Mouse (Mus musculus): ENCODE data around the gene Cped1. TPM values are rescaled to one million over a fixed set of nuclear protein-coding genes. Genes with fewer than 3 reads are reported as not detected.

Cped1 gene
- total and polyA plus RNA-seq, 3 experiments, result not detected

DNA sequence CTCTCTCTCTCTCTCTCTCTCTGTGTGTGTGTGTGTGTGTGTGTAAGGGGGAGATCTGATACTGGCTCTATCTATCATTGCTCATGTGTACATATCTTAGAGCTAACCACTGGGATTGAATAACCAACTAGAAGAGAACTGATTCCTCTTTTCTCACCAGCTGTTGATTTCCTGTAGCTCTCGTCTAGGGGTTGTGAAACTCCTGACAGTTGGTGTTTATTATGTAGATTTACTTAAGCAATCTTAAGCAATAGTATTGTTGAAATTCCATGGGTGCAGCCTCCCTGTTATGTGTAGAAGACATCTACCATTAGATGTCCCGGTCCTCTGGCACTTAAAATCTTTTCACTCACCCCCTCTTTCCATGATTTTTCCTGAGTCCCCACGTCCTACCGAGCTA, 26.8 kb upstream of the Cped1 start:
- Histone ChIP-seq H3K4me1 (ENCODE audit: control insufficient read depth in 1 of 2, insufficient read depth in 2 of 2, low read length in 2 of 2) (no peaks in the 10 kb centered on the region), H3K27ac (ENCODE audit: control insufficient read depth, low read depth, low read length) (no peak overlapping the region), H3K27me3 (ENCODE audit: control insufficient read depth in 1 of 2, insufficient read depth in 2 of 2, low read length in 2 of 2) (no peaks in the 10 kb centered on the region), H3K9me3 (replicated peaks; ENCODE audit: insufficient read depth, low read length) (no peaks in the 10 kb centered on the region), H3K9ac (ENCODE audit: control insufficient read depth, low read depth, low read length, poor library complexity, severe bottlenecking) (no peak overlapping the region), H3K4me3 (ENCODE audit: control insufficient read depth in 1 of 2, insufficient read depth in 1 of 2, low read depth in 2 of 2, low read length in 2 of 2) (no peak overlapping the region), H3K36me3 (ENCODE audit: control insufficient read depth in 1 of 2, insufficient read depth in 2 of 2, low read length in 2 of 2) (no peaks in the 10 kb centered on the region; a peak in 2 of 4 replicates), H3K79me2 (ENCODE audit: control insufficient read depth, insufficient read depth, low read length, poor library complexity) (no peaks in the 10 kb centered on the region)
- DNase-seq (ENCODE audit: low read depth, low spot score), result no peak
- TF ChIP-seq MEF2A (IDR thresholded peaks at IDR 0.05; ENCODE audit: extremely low read depth, insufficient replicate concordance, low read depth, low read length, poor library complexity, severe bottlenecking), result no peak
- no peak for TF ChIP-seq ZMIZ1 (IDR thresholded peaks at IDR 0.05; ENCODE audit: low read depth, low read length)
- TF ChIP-seq NRF1 (IDR thresholded peaks at IDR 0.05; ENCODE audit: insufficient read depth, low read depth, low read length, poor library complexity, severe bottlenecking), result no peak
- no peak for TF ChIP-seq POLR2AphosphoS5 (IDR thresholded peaks at IDR 0.05; ENCODE audit: borderline replicate concordance, low read depth, low read length)
- no peak for TF ChIP-seq TCF12 (IDR thresholded peaks at IDR 0.05; ENCODE audit: low read depth, low read length)
- no peak for TF ChIP-seq TAL1 (IDR thresholded peaks at IDR 0.05; ENCODE audit: low read length)

DNA sequence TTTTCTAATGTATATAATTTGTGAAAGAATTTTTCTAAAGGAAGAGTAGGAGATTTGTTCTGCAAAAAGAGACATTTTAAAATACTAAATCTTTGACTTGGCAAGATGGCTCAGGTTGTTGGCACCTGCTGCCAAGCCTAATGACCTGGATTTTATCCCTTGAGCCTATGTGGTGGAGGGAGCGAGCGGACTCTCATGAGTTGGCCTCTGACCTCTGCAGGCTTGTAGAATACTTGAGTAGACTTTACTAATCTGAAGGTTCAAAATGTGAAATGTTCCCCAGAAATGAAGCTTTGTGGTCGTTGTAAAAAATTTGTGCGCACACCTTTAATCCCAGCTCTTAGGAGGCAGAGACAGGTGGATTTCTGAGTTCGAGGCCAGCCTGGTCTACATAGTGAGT, 25.8 kb upstream of the Cped1 start:
- H3K9me3 ChIP-seq (replicated peaks; ENCODE audit: insufficient read depth, low read length), result no peaks in the 10 kb centered on the region
- H3K27ac ChIP-seq (ENCODE audit: control insufficient read depth, low read depth, low read length), result no peak overlapping the region
- H3K9ac ChIP-seq (ENCODE audit: control insufficient read depth, low read depth, low read length, poor library complexity, severe bottlenecking), result no peak overlapping the region
- H3K27me3 ChIP-seq (ENCODE audit: control insufficient read depth in 1 of 2, insufficient read depth in 2 of 2, low read length in 2 of 2), result no peaks in the 10 kb centered on the region
- H3K79me2 ChIP-seq (ENCODE audit: control insufficient read depth, insufficient read depth, low read length, poor library complexity), result no peaks in the 10 kb centered on the region
- TF ChIP-seq TAL1 (IDR thresholded peaks at IDR 0.05; ENCODE audit: low read length), result no peak
- no peak for TF ChIP-seq KAT2A (conservative IDR thresholded peaks at IDR 0.05; ENCODE audit: low read depth, low read length)
- no peak for TF ChIP-seq ETS1 (IDR thresholded peaks at IDR 0.05; ENCODE audit: low read depth, low read length)
- TF ChIP-seq SMC3 (IDR thresholded peaks at IDR 0.05; ENCODE audit: low read depth, low read length), result no peak
- no peak for TF ChIP-seq SIN3A (IDR thresholded peaks at IDR 0.05; ENCODE audit: low read length)
- no peak for TF ChIP-seq JUND (IDR thresholded peaks at IDR 0.05; ENCODE audit: low read depth, low read length)
- no peak for TF ChIP-seq HCFC1 (IDR thresholded peaks at IDR 0.05; ENCODE audit: low read depth, low read length)
- TF ChIP-seq POLR2AphosphoS2 (IDR thresholded peaks at IDR 0.05; ENCODE audit: low read length), result no peak
- TF ChIP-seq MXI1 (IDR thresholded peaks at IDR 0.05; ENCODE audit: low read depth, low read length), result no peak
- no peak for TF ChIP-seq CHD1 (IDR thresholded peaks at IDR 0.05; ENCODE audit: low read depth, low read length)
- no peak overlapping the region for H3K4me3 ChIP-seq (ENCODE audit: control insufficient read depth in 1 of 2, insufficient read depth in 1 of 2, low read depth in 2 of 2, low read length in 2 of 2)
- H3K4me1 ChIP-seq (ENCODE audit: control insufficient read depth in 1 of 2, insufficient read depth in 2 of 2, low read length in 2 of 2), result no peaks in the 10 kb centered on the region
- no peak for DNase-seq (ENCODE audit: low read depth, low spot score)
- H3K36me3 ChIP-seq (ENCODE audit: control insufficient read depth in 1 of 2, insufficient read depth in 2 of 2, low read length in 2 of 2), result no peaks in the 10 kb centered on the region; a peak in 2 of 4 replicates

DNA sequence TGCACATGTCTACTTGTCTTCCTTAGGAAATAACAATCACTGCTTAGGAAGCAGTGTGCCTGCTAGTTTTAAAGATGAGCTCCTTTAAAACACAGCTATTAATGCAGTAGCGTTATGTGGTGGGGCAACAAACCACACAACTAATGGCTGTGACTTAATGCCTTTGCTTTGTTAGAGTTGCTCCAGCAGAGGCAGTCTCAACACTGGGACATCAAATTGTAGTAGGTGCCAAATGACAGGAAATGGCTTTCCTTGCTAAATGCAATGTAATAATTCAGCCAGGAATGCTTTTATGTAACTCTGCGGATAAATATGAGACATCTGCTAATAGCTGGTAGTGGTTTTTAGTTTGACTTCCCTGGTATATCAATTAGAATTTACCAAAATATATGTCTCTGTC, 8.2 kb upstream of the Cped1 start:
- no peak overlapping the region for H3K9ac ChIP-seq (ENCODE audit: control insufficient read depth, low read depth, low read length, poor library complexity, severe bottlenecking)
- H3K27me3 ChIP-seq (ENCODE audit: control insufficient read depth in 1 of 2, insufficient read depth in 2 of 2, low read length in 2 of 2), result no peaks in the 10 kb centered on the region
- DNase-seq (ENCODE audit: low read depth, low spot score), result no peak
- no peak overlapping the region for H3K27ac ChIP-seq (ENCODE audit: control insufficient read depth, low read depth, low read length)
- H3K79me2 ChIP-seq (ENCODE audit: control insufficient read depth, insufficient read depth, low read length, poor library complexity), result no peaks in the 10 kb centered on the region
- no peaks in the 10 kb centered on the region for H3K4me1 ChIP-seq (ENCODE audit: control insufficient read depth in 1 of 2, insufficient read depth in 2 of 2, low read length in 2 of 2)
- H3K9me3 ChIP-seq (replicated peaks; ENCODE audit: insufficient read depth, low read length), result no peaks in the 10 kb centered on the region
- TF ChIP-seq SIN3A (IDR thresholded peaks at IDR 0.05; ENCODE audit: low read length) (no peak), MYB (IDR thresholded peaks at IDR 0.05; ENCODE audit: low read depth, low read length) (no peak), HCFC1 (IDR thresholded peaks at IDR 0.05; ENCODE audit: low read depth, low read length) (no peak), MAX (IDR thresholded peaks at IDR 0.05; ENCODE audit: low read length) (no peak), SMC3 (IDR thresholded peaks at IDR 0.05; ENCODE audit: low read depth, low read length) (no peak)
- peaks cover 0 to 4% of the 10 kb centered on the region in 2 experiments; a peak in 2 of 4 replicates for H3K36me3 ChIP-seq (ENCODE audit: control insufficient read depth in 1 of 2, insufficient read depth in 2 of 2, low read length in 2 of 2)
- no peak overlapping the region for H3K4me3 ChIP-seq (ENCODE audit: control insufficient read depth in 1 of 2, insufficient read depth in 1 of 2, low read depth in 2 of 2, low read length in 2 of 2)
